Mouse (Mus musculus) kidney, embryonic 14.5 days (tissue): ENCODE measurements around the gene Rab6b. TPM values are rescaled to one million over a fixed set of nuclear protein-coding genes. Genes with fewer than 3 reads are reported as not detected.
A peak's percentile ranks its signal among the peaks of the same experiment; 100 is the strongest.
"Not testable (repeated sequence)": the region's sequence is repeated elsewhere in the genome, so short reads cannot be mapped to it uniquely, and the experiment has no call there.

Experiments used
- ATAC-seq: fragments of 200-750 bp; cut with Nextera tagmentation; 2 replicates; pipeline ENCODE4 v1.8.0; 2017; ENCODE audit warnings: moderate number of reproducible peaks, mild to moderate bottlenecking, moderate TSS enrichment, moderate library complexity; ENCODE audit not compliant: low FRiP score, low TSS enrichment
- H3K27ac ChIP-seq: fragments of 300-500 bp; sonication (generic); 2 replicates; pipeline ENCODE4 v1.5.1; 2014; ENCODE audit warnings: low read depth, mild to moderate bottlenecking, low read length, moderate library complexity, mixed read lengths
- H3K27me3 ChIP-seq: fragments of 300-500 bp; sonication (generic); 2 replicates; pipeline ENCODE4 v1.6.1; 2014; ENCODE audit warnings: mild to moderate bottlenecking, low read length; ENCODE audit not compliant: control insufficient read depth, insufficient read depth
- H3K36me3 ChIP-seq: fragments of 300-500 bp; sonication (generic); 2 replicates; pipeline ENCODE4 v1.6.1; 2014; ENCODE audit warnings: low read length, mixed read lengths; ENCODE audit not compliant: control insufficient read depth, insufficient read depth
- H3K4me1 ChIP-seq: fragments of 300-500 bp; sonication (generic); 2 replicates; pipeline ENCODE4 v1.6.1; 2014; ENCODE audit warnings: low read length, mixed read lengths; ENCODE audit not compliant: control insufficient read depth, insufficient read depth
- H3K4me2 ChIP-seq: fragments of 300-500 bp; sonication (generic); replicated peaks from 2 replicates; pipeline ENCODE4 v1.6.1; 2014; ENCODE audit warnings: low read depth, mild to moderate bottlenecking, low read length
- H3K4me3 ChIP-seq: fragments of 300-500 bp; sonication (generic); 2 replicates; pipeline ENCODE4 v1.5.1; 2014; ENCODE audit warnings: mild to moderate bottlenecking, low read length
- H3K9ac ChIP-seq: fragments of 300-500 bp; sonication (generic); 2 replicates; pipeline ENCODE4 v1.6.1; 2014; ENCODE audit warnings: low read depth, mild to moderate bottlenecking, low read length, moderate library complexity
- H3K9me3 ChIP-seq: fragments of 300-500 bp; sonication (generic); 2 replicates; pipeline ENCODE4 v1.6.1; 2016; ENCODE audit warnings: low read length; ENCODE audit not compliant: control insufficient read depth
- WGBS: fragments of 180-500 bp; shearing (Covaris S2); extraction: QIAGEN DNeasy Blood & Tissue Kit; methylation state at CpG from one replicate; pipeline ENCODE4 v1.1.7; 2014; 5-methylcytosine and 5-hydroxymethylcytosine counted together
- polyA plus RNA-seq: library from polyadenylated mRNA; unstranded; fragments of >200 nt; fragmentation: Nextera tagmentation; extraction: Ambion mirVana; gene quantifications from 2 replicates; pipeline ENCODE4 v1.2.1, GENCODE M21; 2014

Gene Rab6b
- polyA plus RNA-seq, 1 experiment from 2014 or later: 3.5 TPM

DNA sequence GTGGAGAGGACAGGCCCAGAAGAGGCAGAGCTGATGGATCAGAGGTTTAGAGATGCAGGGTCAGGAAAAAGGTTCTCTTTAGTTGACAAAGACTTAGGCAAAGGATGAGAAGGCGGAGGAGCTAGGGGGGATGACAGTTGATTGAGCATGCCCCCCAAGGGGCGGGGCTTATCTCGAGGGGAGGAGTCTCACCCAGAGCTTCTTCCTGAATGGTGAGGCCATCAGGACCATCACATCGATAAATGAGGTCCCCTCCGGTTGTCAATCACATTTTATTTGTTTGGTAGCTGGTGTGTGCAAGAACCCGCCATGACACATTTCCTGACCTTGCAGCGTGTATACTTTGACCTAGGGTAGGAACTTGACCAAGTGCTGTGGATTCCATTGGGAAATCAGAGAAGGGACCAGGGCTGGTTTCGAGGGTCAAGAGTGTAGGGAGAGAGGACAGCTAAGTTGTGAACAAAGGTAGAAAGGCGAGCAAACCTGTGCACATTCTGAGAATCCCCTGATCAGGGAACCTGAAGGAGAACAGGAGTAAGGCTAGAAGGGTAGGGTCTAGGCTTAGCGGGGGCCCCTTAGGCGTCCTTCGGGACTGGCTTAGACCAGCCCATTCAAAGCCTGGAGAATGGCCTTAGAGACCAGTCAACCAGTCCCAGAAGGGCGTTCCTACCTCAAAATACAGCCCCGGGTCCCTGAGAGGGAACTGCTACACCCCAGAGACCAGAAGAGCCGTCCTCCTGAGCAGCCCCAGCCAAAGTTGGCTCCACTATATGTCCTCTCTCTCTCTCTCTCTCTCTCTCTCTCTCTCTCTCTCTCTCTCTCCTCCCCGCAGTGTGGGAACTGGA, 20.3 kb upstream of the Rab6b start:
- H3K27me3 ChIP-seq: no peaks in the 10 kb centered on the region
- H3K27ac ChIP-seq: no peak overlapping the region
- no peak for ATAC-seq
- no peak overlapping the region for H3K4me2 ChIP-seq
- no peak overlapping the region for H3K9ac ChIP-seq
- H3K9me3 ChIP-seq: no peaks in the 10 kb centered on the region
- H3K36me3 ChIP-seq: no peaks in the 10 kb centered on the region
- H3K4me1 ChIP-seq: peaks cover 16% of the 10 kb centered on the region
- 69% methylated on average over 16 of the region's 16 CpGs for WGBS
- no peak overlapping the region for H3K4me3 ChIP-seq

DNA sequence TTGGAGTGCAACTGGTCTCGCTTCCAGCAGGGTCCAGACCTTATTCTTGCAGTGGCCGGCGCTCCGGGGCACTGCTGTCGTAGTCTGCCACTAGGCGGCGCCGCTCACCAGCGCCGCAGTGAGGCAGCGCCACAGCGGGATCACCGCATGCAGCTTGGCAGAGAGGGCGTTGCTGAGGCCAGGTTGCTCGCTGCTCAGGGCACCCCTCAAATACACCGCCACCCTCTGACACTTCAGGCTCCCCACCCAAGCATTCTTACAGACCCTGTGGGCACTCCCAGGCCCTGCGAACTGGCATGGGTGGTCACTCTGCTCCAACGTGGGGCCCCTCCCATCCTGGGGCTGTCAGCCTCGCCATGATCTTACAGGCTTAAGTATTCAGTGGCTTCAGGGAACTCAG, 19.3 kb upstream of the Rab6b start:
- H3K9me3 ChIP-seq: no peaks in the 10 kb centered on the region
- peak overlapping the region; percentile 60 for H3K9ac ChIP-seq
- ATAC-seq: peak; percentile 92
- H3K27ac ChIP-seq: no peak overlapping the region
- peak overlapping the region; percentile 43 for H3K4me3 ChIP-seq
- H3K36me3 ChIP-seq: no peaks in the 10 kb centered on the region
- no peaks in the 10 kb centered on the region for H3K27me3 ChIP-seq
- peaks cover 16% of the 10 kb centered on the region for H3K4me1 ChIP-seq
- WGBS: under 1% methylated on average over 19 of the region's 19 CpGs
- H3K4me2 ChIP-seq: peak overlapping the region; percentile 93

DNA sequence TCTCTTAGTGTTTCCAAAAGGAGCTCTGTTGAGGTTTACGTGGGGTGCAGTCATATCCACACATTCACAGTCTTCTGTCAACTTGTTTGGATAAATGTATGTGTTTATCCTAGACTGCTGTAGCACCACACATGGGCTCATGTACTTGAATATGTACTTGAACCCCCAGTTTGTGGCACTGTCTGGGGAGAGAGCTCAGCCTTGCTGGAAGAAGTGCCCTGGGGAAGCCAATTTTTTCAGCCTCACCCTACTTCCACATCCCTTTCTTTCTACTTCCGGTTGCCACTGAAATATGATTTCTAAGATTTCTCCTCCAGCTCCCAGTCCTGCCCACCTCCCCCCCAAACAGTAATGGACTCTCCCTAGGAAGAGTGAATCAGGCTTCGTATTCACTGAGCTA, 17.9 kb upstream of the Rab6b start:
- Histone ChIP-seq H3K4me3 (no peak overlapping the region), H3K27ac (no peak overlapping the region), H3K9ac (no peak overlapping the region), H3K4me1 (peaks cover 16% of the 10 kb centered on the region), H3K36me3 (no peaks in the 10 kb centered on the region), H3K9me3 (no peaks in the 10 kb centered on the region), H3K27me3 (no peaks in the 10 kb centered on the region), H3K4me2 (no peak overlapping the region)
- WGBS: 76% methylated on average over 3 of the region's 3 CpGs
- no peak for ATAC-seq

DNA sequence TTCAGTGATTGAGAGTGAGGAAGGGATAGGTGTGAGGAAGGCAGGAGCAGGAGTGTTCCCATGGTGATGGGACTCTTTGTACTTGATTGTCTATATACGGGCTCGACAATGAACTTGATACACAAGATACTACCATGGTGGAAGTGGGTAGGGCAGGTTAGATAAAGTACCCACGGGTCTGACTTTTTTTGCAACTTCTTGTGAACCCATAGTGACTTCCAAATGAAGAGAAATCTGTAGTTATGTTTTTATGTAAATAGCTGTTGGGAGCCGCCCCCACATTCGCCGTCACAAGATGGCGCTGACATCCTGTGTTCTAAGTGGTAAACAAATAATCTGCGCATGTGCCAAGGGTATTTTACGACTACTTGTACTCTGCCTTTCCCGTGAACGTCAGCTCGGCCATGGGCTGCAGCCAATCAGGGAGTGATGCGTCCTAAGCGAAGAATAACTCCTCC, 3.2 kb upstream of the Rab6b start:
- Histone ChIP-seq H3K4me3 (peak overlapping the region; percentile 48), H3K4me2 (peak overlapping the region; percentile 41; the same call in 1 of the 2 replicates), H3K4me1 (peaks cover 10% of the 10 kb centered on the region; the same call in 1 of the 2 replicates), H3K27me3 (peaks cover 35% of the 10 kb centered on the region)
- not testable (repeated sequence) for H3K27ac ChIP-seq, H3K9me3 ChIP-seq, H3K9ac ChIP-seq, H3K36me3 ChIP-seq
- WGBS: 23% methylated on average over 7 of the region's 14 CpGs
- ATAC-seq: peak; percentile 66; the same call in 1 of the 2 replicates

DNA sequence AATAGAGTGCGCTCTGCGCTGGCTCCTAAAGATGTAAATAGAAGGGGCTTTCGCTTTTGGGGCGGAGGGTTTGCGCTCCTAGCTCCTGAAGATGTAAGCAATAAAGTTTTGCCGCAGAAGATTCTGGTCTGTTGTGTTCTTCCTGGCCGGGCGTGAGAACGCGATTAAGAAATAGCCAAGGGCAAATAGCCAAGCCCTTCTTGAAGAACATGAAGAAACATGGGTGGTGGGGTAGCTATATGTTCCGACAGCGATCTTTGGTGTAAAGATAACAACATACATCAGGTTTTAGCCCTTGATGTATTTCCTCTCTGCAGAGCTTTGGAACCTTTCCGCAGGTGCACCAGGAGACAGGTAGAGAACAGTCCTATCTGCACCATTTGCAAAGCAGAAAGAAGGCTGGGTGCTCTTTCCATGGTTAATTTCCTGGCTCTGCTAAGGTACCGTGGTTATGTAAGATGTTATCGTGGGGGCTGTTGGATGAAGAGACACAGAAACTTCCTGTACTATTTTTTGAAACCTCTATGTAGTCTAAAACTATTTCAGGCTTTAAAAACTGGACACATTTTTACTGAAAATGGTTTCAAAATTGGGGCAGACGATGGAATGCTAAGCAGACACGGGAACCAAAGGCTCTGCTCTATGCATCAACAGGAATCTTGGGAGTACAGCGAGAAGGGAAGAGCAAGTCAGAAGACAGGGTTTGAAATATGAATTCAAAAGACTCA, 2.5 kb upstream of the Rab6b start:
- ATAC-seq: no peak
- no peaks in the 10 kb centered on the region for H3K36me3 ChIP-seq
- 31% methylated on average over 18 of the region's 18 CpGs for WGBS
- no peak overlapping the region for H3K27ac ChIP-seq
- peaks cover 41% of the 10 kb centered on the region for H3K27me3 ChIP-seq
- H3K4me1 ChIP-seq: peaks cover 13% of the 10 kb centered on the region; the same call in 1 of the 2 replicates
- peak overlapping the region; percentile 48 for H3K4me3 ChIP-seq
- peak overlapping the region; percentile 57 for H3K4me2 ChIP-seq
- H3K9ac ChIP-seq: peak overlapping the region; percentile 45; the same call in 1 of the 2 replicates
- no peaks in the 10 kb centered on the region for H3K9me3 ChIP-seq

DNA sequence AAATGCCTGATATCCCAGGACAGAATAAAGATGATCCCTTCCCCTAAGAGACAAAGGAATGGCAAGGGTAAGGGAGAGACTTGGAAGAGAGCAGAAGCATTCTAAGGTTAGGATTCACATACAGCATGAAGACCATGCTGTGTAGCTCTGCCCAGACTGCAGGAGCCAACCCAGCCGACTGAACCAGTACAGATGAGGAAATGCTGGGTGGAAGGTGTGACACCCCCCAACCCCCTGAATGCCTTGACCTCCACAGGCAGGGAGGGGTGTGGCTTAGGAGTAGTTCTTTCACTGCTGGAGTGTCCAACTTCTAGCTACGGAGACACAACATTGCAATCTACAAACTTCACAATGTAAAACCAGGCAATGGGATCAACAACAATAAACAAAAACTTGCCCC, 1.7 kb upstream of the Rab6b start:
- 62% methylated on average over 2 of the region's 2 CpGs for WGBS
- ATAC-seq: no peak
- peaks cover 48% of the 10 kb centered on the region for H3K27me3 ChIP-seq
- no peak overlapping the region for H3K4me3 ChIP-seq
- H3K9me3 ChIP-seq: no peaks in the 10 kb centered on the region
- H3K4me1 ChIP-seq: peaks cover 13% of the 10 kb centered on the region; the same call in 1 of the 2 replicates
- no peak overlapping the region for H3K4me2 ChIP-seq
- no peaks in the 10 kb centered on the region for H3K36me3 ChIP-seq
- no peak overlapping the region for H3K27ac ChIP-seq
- H3K9ac ChIP-seq: no peak overlapping the region

DNA sequence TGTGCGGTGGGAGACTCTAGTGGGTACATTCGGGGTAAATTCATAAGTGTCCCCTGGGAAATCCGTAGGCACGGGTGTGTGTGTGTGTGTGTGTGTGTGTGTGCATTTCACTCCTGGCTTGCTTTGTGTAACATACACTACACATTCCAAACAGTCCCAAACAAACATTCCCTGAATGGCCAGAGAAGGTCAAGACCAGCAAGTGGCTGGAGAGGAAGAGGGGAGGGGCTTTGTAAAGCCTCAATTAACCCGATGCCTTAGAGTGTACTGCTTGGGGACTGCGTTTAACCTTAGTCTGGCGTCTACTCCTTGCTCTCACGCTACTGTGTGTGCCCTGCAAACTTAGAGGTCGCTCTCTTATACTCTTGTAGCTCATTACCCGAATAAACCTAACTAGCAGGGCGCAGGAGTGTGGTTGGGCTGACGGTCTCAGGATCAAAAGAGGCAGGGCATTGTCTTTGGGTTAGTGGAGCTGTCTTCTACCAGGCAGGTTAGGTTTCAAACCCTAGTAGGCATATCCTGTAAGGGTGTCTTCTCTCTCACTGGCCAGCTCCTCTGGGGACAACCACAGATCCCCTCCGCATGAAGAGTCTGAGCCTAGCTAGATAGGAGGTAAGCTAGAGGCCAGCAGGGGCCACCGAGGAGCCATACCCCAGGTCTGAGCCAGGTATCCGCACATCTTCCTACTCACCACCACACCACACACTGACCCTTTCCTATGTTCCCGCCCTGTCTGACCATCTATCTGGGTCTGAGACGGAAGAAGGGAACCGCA, 673 bp upstream of the Rab6b start:
- Histone ChIP-seq H3K9me3 (no peaks in the 10 kb centered on the region), H3K36me3 (no peaks in the 10 kb centered on the region), H3K9ac (peak overlapping the region; percentile 71), H3K4me1 (peaks cover 13% of the 10 kb centered on the region; the same call in 1 of the 2 replicates), H3K27me3 (peaks cover 50% of the 10 kb centered on the region), H3K4me3 (peak overlapping the region; percentile 62), H3K4me2 (peak overlapping the region; percentile 99), H3K27ac (no peak overlapping the region)
- 20% methylated on average over 18 of the region's 18 CpGs for WGBS
- ATAC-seq: no peak

DNA sequence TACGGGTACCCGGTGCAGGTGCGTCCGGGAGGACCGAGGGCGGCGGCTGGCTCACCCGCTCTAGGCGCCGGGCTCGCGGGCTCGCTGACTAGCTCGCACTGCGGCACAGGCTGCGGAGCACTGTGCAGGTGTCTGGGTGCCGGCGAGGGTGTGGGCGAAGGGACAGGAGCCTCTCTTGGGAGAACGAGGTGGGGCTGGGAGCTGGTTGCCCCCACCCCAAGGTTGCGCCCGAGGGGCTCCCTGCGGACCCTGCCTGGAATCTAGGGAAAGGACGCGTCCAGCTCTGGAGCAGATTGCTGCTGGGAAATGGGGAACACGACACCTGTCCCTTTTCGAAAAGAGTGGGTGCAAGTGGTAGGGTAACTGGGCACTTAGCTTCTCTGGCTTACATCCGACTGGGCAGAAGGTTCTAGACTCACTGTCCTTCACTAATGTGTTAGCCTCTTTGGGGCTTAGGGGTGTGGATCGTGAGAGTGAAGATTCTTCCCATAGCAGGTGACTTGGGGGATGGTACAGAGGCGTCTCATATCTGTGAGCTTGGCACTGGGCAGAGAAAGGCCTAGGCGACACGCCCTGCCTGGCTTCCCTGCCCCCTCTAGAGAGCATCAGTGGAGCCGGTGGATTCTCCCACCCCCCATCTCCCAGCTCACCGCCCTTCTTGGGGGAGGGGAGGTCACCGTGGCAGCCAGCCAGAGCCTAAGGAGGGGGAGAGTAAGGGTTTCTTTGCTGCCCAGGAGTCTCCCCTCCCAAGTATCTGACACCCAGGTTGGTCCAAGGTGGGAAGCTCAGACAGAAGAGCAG, 1.1 kb downstream of the Rab6b start:
- no peak overlapping the region for H3K27ac ChIP-seq

More for the DNA sequence above, 1.1 kb downstream of the Rab6b start:
- no peaks in the 10 kb centered on the region for H3K9me3 ChIP-seq
- peaks cover 13% of the 10 kb centered on the region; the same call in 1 of the 2 replicates for H3K4me1 ChIP-seq
- H3K27me3 ChIP-seq: peaks cover 50% of the 10 kb centered on the region
- H3K4me2 ChIP-seq: peak overlapping the region; percentile 99
- H3K36me3 ChIP-seq: no peaks in the 10 kb centered on the region
- peak overlapping the region; percentile 71 for H3K9ac ChIP-seq
- 2% methylated on average over 35 of the region's 35 CpGs for WGBS
- H3K4me3 ChIP-seq: peak overlapping the region; percentile 62
- ATAC-seq: peak; percentile 54
